Mouse (Mus musculus) G1E (cell line): ENCODE measurements around the gene Cacna1c.

Source experiments
- CTCF ChIP-seq: IDR thresholded peaks from 2 replicates; pipeline ENCODE4 v1.5.1; 2012; ENCODE audit warnings: low read depth, low read length, inconsistent platforms, mixed read lengths
- TAL1 ChIP-seq: conservative IDR thresholded peaks from 2 replicates; pipeline ENCODE4 v1.6.1; 2012; ENCODE audit warnings: low read depth, low read length, inconsistent platforms, mixed read lengths

DNA sequence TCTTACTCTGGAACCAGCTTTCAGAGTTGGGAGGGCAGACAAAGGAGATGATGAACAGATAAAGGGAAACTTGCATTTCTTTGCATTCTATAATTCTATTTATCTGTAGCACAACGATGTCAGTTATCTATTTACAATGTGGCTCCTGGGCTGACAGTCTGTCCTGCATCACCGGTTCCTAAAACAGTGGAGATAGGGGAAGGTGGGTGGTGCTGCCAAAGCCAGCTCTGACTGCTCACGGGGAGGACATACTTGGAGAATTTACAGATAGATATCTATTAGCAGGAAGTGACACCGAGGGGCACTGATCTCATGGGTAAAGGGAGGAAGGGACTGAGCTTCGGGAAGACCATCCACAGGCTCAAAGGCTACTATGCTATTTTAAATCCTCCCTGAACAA, 443.2 kb downstream of the Cacna1c start:
- no peak for TF ChIP-seq CTCF
- TF ChIP-seq TAL1, result no peak
